7 mouse cellular contexts compared by ENCODE assay signal in the genomic region with DNA sequence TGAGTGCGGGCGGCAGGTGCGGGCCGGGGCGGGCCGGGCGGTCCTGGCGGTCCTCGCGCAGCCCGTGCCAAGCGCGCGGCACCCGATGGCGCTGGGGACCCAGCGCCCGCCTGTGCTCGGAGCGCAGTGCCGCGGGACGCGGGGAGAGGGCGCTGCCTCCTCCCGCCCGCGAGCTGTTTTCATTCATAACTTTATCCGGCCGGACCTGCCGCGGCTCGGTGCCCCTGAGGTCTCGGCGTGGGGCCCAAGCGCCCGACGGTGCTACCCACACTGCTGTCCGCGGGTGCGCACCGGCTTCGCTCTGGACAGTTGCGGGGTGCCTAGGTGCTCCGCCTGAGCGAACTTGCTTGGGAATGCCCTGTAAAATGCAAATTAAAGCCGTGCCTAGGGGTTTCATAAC. TPM values are rescaled to one million over a fixed set of nuclear protein-coding genes. Genes with fewer than 3 reads are reported as not detected.
A peak's percentile ranks its signal among the peaks of the same experiment; 100 is the strongest.
DNase-seq lines count a peak whose midpoint lies in the region; ATAC-seq and TF ChIP-seq lines count a peak whose summit lies in the region.

No protein-coding gene starts in this region.

- peak; percentile 37; the same call in 1 of the 2 replicates for ATAC-seq in limb, embryonic 13.5 days (ENCODE audit: low FRiP score, low read depth)
- peak; percentile 80 for ATAC-seq in midbrain, embryonic 14.5 days (ENCODE audit: low FRiP score, low TSS enrichment)

- peaks cover 20% of the 10 kb centered on the region for H3K36me3 ChIP-seq in heart, adult 2 months (ENCODE audit: control insufficient read depth, insufficient read depth, low read length)
- H3K36me3 ChIP-seq in limb, embryonic 13.5 days, result peaks cover 30% of the 10 kb centered on the region
- 0 out of 2 replicates have a peak, but pooled peaks cover 13% of the 10 kb centered on the region for H3K36me3 ChIP-seq in midbrain, embryonic 14.5 days (ENCODE audit: control insufficient read depth, insufficient read depth, low read length)

- peak; percentile 88 for DNase-seq in adrenal gland, postnatal 10 days
- DNase-seq in embryo, embryonic 9.5 days (ENCODE audit: extremely low spot score), result peak; percentile 76
- DNase-seq in heart, adult 2 months, result peak; percentile 86
- DNase-seq in kidney, adult 18-20 months, result peak; percentile 84
- peak; percentile 87 for DNase-seq in midbrain, embryonic 14.5 days
- peak; percentile 39 to 71 for DNase-seq in spleen, postnatal 10 days (ENCODE audit: low spot score in 2 of 2)

- no peak for TF ChIP-seq EP300 in heart, adult 2 months (IDR thresholded peaks at IDR 0.05; ENCODE audit: insufficient read depth, low read depth, low read length)

- TF ChIP-seq CTCF in heart, adult 2 months (IDR thresholded peaks at IDR 0.05), result peak; percentile 87

- peaks cover 6% of the 10 kb centered on the region for H3K4me1 ChIP-seq in heart, adult 2 months (ENCODE audit: control insufficient read depth, insufficient read depth, low read length)
- peaks cover 44% of the 10 kb centered on the region for H3K4me1 ChIP-seq in limb, embryonic 13.5 days
- H3K4me1 ChIP-seq in midbrain, embryonic 14.5 days (ENCODE audit: control insufficient read depth, insufficient read depth, low read length), result peaks cover 13% of the 10 kb centered on the region

- peak overlapping the region; percentile 93 for H3K27ac ChIP-seq in heart, adult 2 months
- peak overlapping the region; percentile 93; the same call in 1 of the 2 replicates for H3K27ac ChIP-seq in limb, embryonic 13.5 days
- peak overlapping the region; percentile 89 for H3K27ac ChIP-seq in midbrain, embryonic 14.5 days (replicated peaks; ENCODE audit: low read depth, low read length)

- WGBS in heart, adult 2 months, result under 1% methylated on average over 46 of the region's 47 CpGs
- WGBS in limb, embryonic 13.5 days, result 0% methylated on average over 24 of the region's 47 CpGs
- under 1% methylated on average over 47 of the region's 47 CpGs for WGBS in midbrain, embryonic 14.5 days

- peaks cover 3% of the 10 kb centered on the region; the same call in 1 of the 2 replicates for H3K79me2 ChIP-seq in heart, adult 2 months (replicated peaks; ENCODE audit: control insufficient read depth, insufficient read depth, low read length)

- intact Hi-C loops in heart, adult 2 months (cut with DNase I), result loop anchor here (1.0 to 10.0 kb wide), 8 partner anchors 66 to 476 kb away; no protein-coding TSS in a partner anchor

- H3K27me3 ChIP-seq in heart, adult 2 months (ENCODE audit: control insufficient read depth, insufficient read depth, low read length), result no peaks in the 10 kb centered on the region
- 0 out of 2 replicates have a peak, but pooled peaks cover 7% of the 10 kb centered on the region for H3K27me3 ChIP-seq in limb, embryonic 13.5 days
- peaks cover 15% of the 10 kb centered on the region; the same call in 1 of the 2 replicates for H3K27me3 ChIP-seq in midbrain, embryonic 14.5 days (ENCODE audit: control insufficient read depth, insufficient read depth, low read length)

- H3K9me3 ChIP-seq in limb, embryonic 13.5 days, result no peaks in the 10 kb centered on the region
- no peaks in the 10 kb centered on the region for H3K9me3 ChIP-seq in midbrain, embryonic 14.5 days (ENCODE audit: control insufficient read depth, low read length)

- H3K9ac ChIP-seq in heart, adult 2 months (ENCODE audit: low read depth, low read length), result peak overlapping the region; percentile 99
- H3K9ac ChIP-seq in limb, embryonic 13.5 days, result peak overlapping the region; percentile 92
- H3K9ac ChIP-seq in midbrain, embryonic 14.5 days (replicated peaks; ENCODE audit: low read length), result peak overlapping the region; percentile 72

- H3K4me2 ChIP-seq in limb, embryonic 13.5 days (replicated peaks), result peak overlapping the region; percentile 76
- peak overlapping the region; percentile 82 for H3K4me2 ChIP-seq in midbrain, embryonic 14.5 days (ENCODE audit: low read length)

- TF ChIP-seq POLR2A in heart, adult 2 months (IDR thresholded peaks at IDR 0.05; ENCODE audit: insufficient read depth, low read depth, low read length), result no peak

- H3K4me3 ChIP-seq in heart, adult 2 months, result peak overlapping the region; percentile 79
- H3K4me3 ChIP-seq in limb, embryonic 13.5 days, result peak overlapping the region; percentile 86
- H3K4me3 ChIP-seq in midbrain, embryonic 14.5 days (replicated peaks; ENCODE audit: low read depth, low read length), result peak overlapping the region; percentile 88

RNA-seq across cellular contexts. Expression of a gene that starts 1.1 kb away (rescaled TPM):
- total RNA-seq in adrenal gland, postnatal 10 days (2021), result 10 to 100 TPM; 25.1 to 30.2 TPM
- 10 to 100 TPM; 20.7 to 28.8 TPM for total RNA-seq in heart, adult 2 months (2021)
- 34.6 and 38.1 TPM in 2 replicates for polyA plus RNA-seq in heart, adult 2 months (2012; rRNA removed)
- 14.8 and 17.4 TPM in 2 replicates for polyA plus RNA-seq in limb, embryonic 13.5 days (2015; fragmentation: Nextera tagmentation; extraction: Ambion mirVana)
- polyA plus RNA-seq in midbrain, embryonic 14.5 days (2014; fragmentation: Nextera tagmentation; extraction: Ambion mirVana), result 7.1 and 7.2 TPM in 2 replicates

Comparison
In these comparisons a context has a peak if more than half of its experiments do, and no peak if none do; other contexts are left out.
1. Peak in every context shown above with its lines: DNase-seq, ATAC-seq, H3K4me3 ChIP-seq and H3K27ac ChIP-seq.